Mouse (Mus musculus) megakaryocyte, embryonic 14.5 days (primary cell): ENCODE results near the gene Spaca6. TPM values are rescaled to one million over a fixed set of nuclear protein-coding genes. Genes with fewer than 3 reads are reported as not detected.

Experiments used
- H3K27me3 ChIP-seq: replicated peaks from 2 replicates; pipeline ENCODE3; 2012; ENCODE audit warnings: inconsistent platforms
- H3K36me3 ChIP-seq: replicated peaks from 2 replicates; pipeline ENCODE3; 2012; ENCODE audit warnings: low read length, inconsistent platforms, mixed read lengths
- H3K4me1 ChIP-seq: 2 replicates; pipeline ENCODE4 v1.6.1; 2012; ENCODE audit warnings: inconsistent platforms
- H3K4me3 ChIP-seq: replicated peaks from 2 replicates; pipeline ENCODE3; 2012; ENCODE audit warnings: moderate library complexity, mild to moderate bottlenecking, inconsistent platforms
- H3K9me3 ChIP-seq: 2 replicates; pipeline ENCODE4 v1.6.1; 2012; ENCODE audit warnings: inconsistent platforms
- FLI1 ChIP-seq: IDR thresholded peaks from 2 replicates; pipeline ENCODE4 v1.6.1; 2012; ENCODE audit warnings: low read length, inconsistent platforms, mixed read lengths
- GATA1 ChIP-seq: IDR thresholded peaks from 3 replicates; pipeline ENCODE4 v1.6.1; 2012; ENCODE audit warnings: mixed read lengths, low read length, inconsistent platforms, borderline replicate concordance
- polyA plus RNA-seq: library from polyadenylated mRNA; stranded (reverse); fragments of >175 nt; gene quantifications from 2 replicates; pipeline ENCODE4 v1.2.3, GENCODE M21; 2012; ENCODE audit warnings: low replicate concordance; ENCODE audit not compliant: insufficient read depth

Gene Spaca6
- polyA plus RNA-seq: 5.5 TPM in 1 of 2 replicates, not detected in the other

- Histone ChIP-seq H3K27me3 (peaks cover 29% of the 10 kb centered on the region), H3K4me3 (peak within 1 kb of the TSS; percentile 97), H3K36me3 (no peaks in the 10 kb centered on the region), H3K9me3 (no peaks in the 10 kb centered on the region), H3K4me1 (peaks cover 32% of the 10 kb centered on the region)
- TF ChIP-seq FLI1 (no peak), GATA1 (no peak)
Observed at GRCm38 (mm10) chr17:17826751-17827657, at the start of gene Spaca6. Gene Spaca6, plus strand, starts transcription at chr17:17827158.

GRCm38 (mm10) chr17:17790866-17791630 is 35.9 kb upstream of the Spaca6 start:
- H3K36me3 ChIP-seq: no peaks in the 10 kb centered on the region
- peaks cover 17% of the 10 kb centered on the region for H3K4me1 ChIP-seq
- no peak overlapping the region for H3K4me3 ChIP-seq
- H3K9me3 ChIP-seq: no peaks in the 10 kb centered on the region
- TF ChIP-seq GATA1: no peak
- no peak for TF ChIP-seq FLI1
- H3K27me3 ChIP-seq: peaks cover 4% of the 10 kb centered on the region

GRCm38 (mm10) chr17:17792578-17792977 is 34.4 kb upstream of the Spaca6 start:
- Histone ChIP-seq H3K36me3 (no peaks in the 10 kb centered on the region), H3K4me1 (peaks cover 17% of the 10 kb centered on the region), H3K27me3 (peaks cover 4% of the 10 kb centered on the region), H3K9me3 (no peaks in the 10 kb centered on the region), H3K4me3 (no peak overlapping the region)
- TF ChIP-seq GATA1 (no peak), FLI1 (no peak)

GRCm38 (mm10) chr17:17795527-17795926 is 31.4 kb upstream of the Spaca6 start:
- Histone ChIP-seq H3K36me3 (no peaks in the 10 kb centered on the region), H3K4me3 (peak overlapping the region; percentile 57), H3K9me3 (no peaks in the 10 kb centered on the region), H3K27me3 (peaks cover 4% of the 10 kb centered on the region), H3K4me1 (peaks cover 17% of the 10 kb centered on the region)
- TF ChIP-seq GATA1: no peak
- TF ChIP-seq FLI1: no peak

- no peak for TF ChIP-seq FLI1
- no peak for TF ChIP-seq GATA1
- H3K9me3 ChIP-seq: no peaks in the 10 kb centered on the region
- no peaks in the 10 kb centered on the region for H3K36me3 ChIP-seq
- H3K27me3 ChIP-seq: peaks cover 23% of the 10 kb centered on the region
- no peak overlapping the region for H3K4me3 ChIP-seq
- H3K4me1 ChIP-seq: peaks cover 30% of the 10 kb centered on the region
Observed at GRCm38 (mm10) chr17:17823612-17824336, 3.2 kb upstream of the Spaca6 start.

DNA sequence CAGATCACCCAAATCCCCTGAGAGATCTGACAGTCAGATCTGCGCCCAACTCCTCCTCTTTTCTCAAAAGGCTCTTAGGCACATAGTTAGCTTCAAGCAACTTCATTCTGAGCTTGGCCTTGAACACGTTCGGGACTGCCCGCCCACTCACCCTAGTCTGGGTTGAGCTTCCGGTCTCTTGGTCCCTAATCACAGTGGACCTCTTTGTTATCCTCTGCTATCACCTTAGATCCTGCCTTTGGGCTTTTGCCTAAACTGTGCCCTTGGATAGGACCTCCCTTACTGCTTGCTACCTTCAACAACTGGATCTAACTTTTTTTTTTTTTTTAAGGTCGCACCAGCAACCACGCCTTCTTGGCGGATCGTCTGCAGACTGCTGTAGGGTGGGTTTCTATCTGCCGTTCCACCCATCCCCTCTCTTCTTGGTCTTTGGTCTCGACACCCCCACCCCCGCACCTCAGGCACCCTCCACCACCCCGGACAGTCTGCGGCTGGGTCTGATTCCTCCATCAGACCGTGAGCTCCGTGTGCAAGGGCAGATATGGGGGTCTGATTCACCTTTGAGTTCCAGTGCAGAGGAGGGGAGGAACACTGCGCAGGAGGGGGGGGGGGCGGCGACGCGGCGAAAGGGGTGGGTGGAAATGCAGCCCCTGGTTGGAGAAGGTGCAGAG is 902 bp upstream of the Spaca6 start:
- H3K27me3 ChIP-seq: peaks cover 29% of the 10 kb centered on the region
- peak overlapping the region; percentile 97 for H3K4me3 ChIP-seq
- peaks cover 32% of the 10 kb centered on the region for H3K4me1 ChIP-seq
- H3K9me3 ChIP-seq: no peaks in the 10 kb centered on the region
- TF ChIP-seq GATA1: no peak
- no peak for TF ChIP-seq FLI1
- H3K36me3 ChIP-seq: no peaks in the 10 kb centered on the region

- peaks cover 29% of the 10 kb centered on the region for H3K27me3 ChIP-seq
- no peaks in the 10 kb centered on the region for H3K9me3 ChIP-seq
- TF ChIP-seq GATA1 (no peak), FLI1 (no peak)
- peak overlapping the region; percentile 97 for H3K4me3 ChIP-seq
- H3K36me3 ChIP-seq: no peaks in the 10 kb centered on the region
- peaks cover 32% of the 10 kb centered on the region for H3K4me1 ChIP-seq
Observed at GRCm38 (mm10) chr17:17827658-17828190, 766 bp downstream of the Spaca6 start.

DNA sequence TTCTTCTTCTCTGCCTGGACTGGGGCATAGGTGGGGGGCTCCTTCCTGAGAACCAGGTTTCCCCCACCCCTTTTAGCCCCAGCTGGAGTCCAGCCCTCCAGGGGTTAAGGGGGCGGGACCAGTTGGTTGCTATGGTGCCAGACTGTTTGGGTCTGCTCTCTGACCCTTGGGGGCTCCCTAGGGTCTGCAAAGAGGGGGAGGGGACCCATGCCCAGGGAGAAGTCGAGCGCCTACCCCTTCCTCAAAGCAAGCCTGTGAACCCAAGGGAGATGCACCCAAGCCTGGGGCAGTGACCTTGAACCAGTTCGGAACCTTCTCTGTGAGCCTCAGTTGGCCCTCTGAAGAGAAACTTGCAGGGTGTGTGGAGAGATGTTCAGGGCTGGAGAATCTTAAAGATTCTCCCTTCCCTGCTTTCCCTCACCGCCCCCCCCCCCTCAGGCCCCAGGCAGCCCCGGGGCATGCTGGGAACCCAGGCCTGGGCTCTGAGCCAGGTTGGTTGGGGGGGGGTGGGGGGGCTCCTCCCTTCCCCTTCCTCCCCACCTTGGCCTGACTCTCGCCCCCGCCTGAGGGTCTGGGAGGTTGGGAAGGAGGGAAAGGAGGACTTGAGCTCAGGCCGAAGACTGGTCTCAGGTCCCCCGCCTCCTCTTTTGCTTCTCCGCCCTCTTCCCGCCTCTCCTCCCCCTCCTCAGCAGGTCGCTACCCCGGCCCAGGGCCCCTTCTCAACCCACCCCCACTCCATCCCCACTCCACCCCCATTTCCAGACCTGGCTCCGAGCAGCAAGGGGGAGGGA is 1.4 kb downstream of the Spaca6 start:
- peak overlapping the region; percentile 97 for H3K4me3 ChIP-seq
- peaks cover 32% of the 10 kb centered on the region for H3K4me1 ChIP-seq
- H3K27me3 ChIP-seq: peaks cover 29% of the 10 kb centered on the region
- TF ChIP-seq FLI1: no peak
- TF ChIP-seq GATA1: no peak
- no peaks in the 10 kb centered on the region for H3K9me3 ChIP-seq
- no peaks in the 10 kb centered on the region for H3K36me3 ChIP-seq
